Mouse (Mus musculus) megakaryocyte progenitor cell, adult 5-6 weeks (primary cell): ENCODE data around the gene Abcg1. TPM values are rescaled to one million over a fixed set of nuclear protein-coding genes. Genes with fewer than 3 reads are reported as not detected.
A peak's percentile ranks its signal among the peaks of the same experiment; 100 is the strongest.

Experiments
- ATAC-seq: replicated peaks from 2 replicates; pipeline ENCODE4 v1.8.0; 2016; ENCODE audit warnings: mild to moderate bottlenecking, moderate TSS enrichment, inconsistent platforms; ENCODE audit not compliant: poor library complexity
- total RNA-seq, 2 experiments: library from RNA; stranded (forward) in 1 of 2; stranded (reverse) in 1 of 2; fragments of 157-497, 149-512 nt in 1 of 2; fragments of 200-1000 nt in 1 of 2; gene quantifications; 2 replicates each; pipeline versions ENCODE4 v1.2.3 to v1.2.4; 2015 to 2017

The Abcg1 gene
- total RNA-seq (2015): 6.2 and 8.3 TPM in 2 replicates
- 10.6 and 11.3 TPM in 2 replicates for total RNA-seq (2017)

- ATAC-seq: peak; percentile 42
Observed at GRCm38 (mm10) chr17:31057151-31057890, at the start of gene Abcg1. Gene Abcg1, plus strand, starts transcription at chr17:31057675.

GRCm38 (mm10) chr17:31008416-31008815 is 49.1 kb upstream of the Abcg1 start:
- no peak for ATAC-seq

GRCm38 (mm10) chr17:31011551-31012394 is 45.7 kb upstream of the Abcg1 start:
- ATAC-seq: peak; percentile 92

- peak; percentile 88 for ATAC-seq
Observed at GRCm38 (mm10) chr17:31018267-31018666, 39.2 kb upstream of the Abcg1 start.

- ATAC-seq: no peak
Observed at GRCm38 (mm10) chr17:31019505-31019904, 38.0 kb upstream of the Abcg1 start.

- ATAC-seq: no peak
Observed at GRCm38 (mm10) chr17:31020078-31020477, 37.4 kb upstream of the Abcg1 start.

GRCm38 (mm10) chr17:31021276-31021675 is 36.2 kb upstream of the Abcg1 start:
- ATAC-seq: no peak

GRCm38 (mm10) chr17:31024125-31024781 is 33.2 kb upstream of the Abcg1 start:
- no peak for ATAC-seq

- ATAC-seq: no peak
Observed at GRCm38 (mm10) chr17:31024782-31025125, 32.7 kb upstream of the Abcg1 start.

- no peak for ATAC-seq
Observed at GRCm38 (mm10) chr17:31026986-31027385, 30.5 kb upstream of the Abcg1 start.

GRCm38 (mm10) chr17:31027723-31028122 is 29.8 kb upstream of the Abcg1 start:
- no peak for ATAC-seq

- ATAC-seq: no peak
Observed at GRCm38 (mm10) chr17:31028821-31029370, 28.6 kb upstream of the Abcg1 start.

GRCm38 (mm10) chr17:31029407-31029806 is 28.1 kb upstream of the Abcg1 start:
- ATAC-seq: no peak

- ATAC-seq: 0 out of 2 replicates have a peak, but pooled peaks have one; percentile 19
Observed at GRCm38 (mm10) chr17:31032341-31032740, 25.1 kb upstream of the Abcg1 start.

GRCm38 (mm10) chr17:31033251-31033650 is 24.2 kb upstream of the Abcg1 start:
- no peak for ATAC-seq

GRCm38 (mm10) chr17:31034165-31034564 is 23.3 kb upstream of the Abcg1 start:
- ATAC-seq: peak; percentile 78

GRCm38 (mm10) chr17:31034674-31035356 is 22.7 kb upstream of the Abcg1 start:
- ATAC-seq: no peak

- no peak for ATAC-seq
Observed at GRCm38 (mm10) chr17:31036168-31036876, 21.2 kb upstream of the Abcg1 start.

- no peak for ATAC-seq
Observed at GRCm38 (mm10) chr17:31037331-31037730, 20.1 kb upstream of the Abcg1 start.

- ATAC-seq: peak; percentile 34
Observed at GRCm38 (mm10) chr17:31038381-31038780, 19.1 kb upstream of the Abcg1 start.
